Mouse (Mus musculus) hindbrain, embryonic 10.5 days (tissue): ENCODE measurements around the gene Cnot2. TPM values are rescaled to one million over a fixed set of nuclear protein-coding genes. Genes with fewer than 3 reads are reported as not detected.

Source experiments
- DNase-seq: peaks from one replicate; pipeline ENCODE4 v3.0.0-alpha.2; 2017; ENCODE audit warnings: low spot score
- H3K27ac ChIP-seq: fragments of 300-500 bp; sonication (generic); 2 replicates; pipeline ENCODE4 v1.5.1; 2016; ENCODE audit warnings: mild to moderate bottlenecking, moderate library complexity
- H3K27me3 ChIP-seq: fragments of 300-500 bp; sonication (generic); 2 replicates; pipeline ENCODE4 v1.6.1; 2016; ENCODE audit warnings: mild to moderate bottlenecking; ENCODE audit not compliant: poor library complexity, insufficient read depth, severe bottlenecking
- H3K36me3 ChIP-seq: fragments of 300-500 bp; sonication (generic); 2 replicates; pipeline ENCODE4 v1.6.1; 2016; ENCODE audit warnings: mild to moderate bottlenecking, moderate library complexity
- H3K4me1 ChIP-seq: fragments of 300-500 bp; sonication (generic); replicated peaks from 2 replicates; pipeline ENCODE4 v1.6.1; 2016; ENCODE audit warnings: mild to moderate bottlenecking
- H3K4me3 ChIP-seq: fragments of 300-500 bp; sonication (generic); 2 replicates; pipeline ENCODE4 v1.5.1; 2016; ENCODE audit warnings: mild to moderate bottlenecking, moderate library complexity
- H3K9me3 ChIP-seq: fragments of 300-500 bp; sonication (generic); 2 replicates; pipeline ENCODE4 v1.6.1; 2016; ENCODE audit warnings: mild to moderate bottlenecking, moderate library complexity
- WGBS: fragments of 180-500 bp; shearing (Covaris S2); methylation state at CpG from one replicate; pipeline ENCODE4 v1.1.7; 2016; 5-methylcytosine and 5-hydroxymethylcytosine counted together
- polyA plus RNA-seq: library from polyadenylated mRNA; unstranded; fragments of >200 nt; fragmentation: Nextera tagmentation; extraction: Ambion mirVana; gene quantifications from 2 replicates; pipeline ENCODE4 v1.2.1, GENCODE M21; 2016

Gene Cnot2
- polyA plus RNA-seq, 1 experiment from 2014 or later, result 107 TPM

GRCm38 (mm10) chr10:116547958-116548357 lies 33.4 kb downstream of the Cnot2 start:
- no peak overlapping the region for H3K27ac ChIP-seq

GRCm38 (mm10) chr10:116546177-116546576 lies 35.1 kb downstream of the Cnot2 start:
- H3K27me3 ChIP-seq, result no peaks in the 10 kb centered on the region
- no peak overlapping the region for H3K27ac ChIP-seq
- no peaks in the 10 kb centered on the region for H3K36me3 ChIP-seq
- H3K4me1 ChIP-seq, result no peaks in the 10 kb centered on the region; the same call in 1 of the 2 replicates
- no peak overlapping the region for H3K4me3 ChIP-seq
- WGBS, result 94% methylated on average over 3 of the region's 3 CpGs
- H3K9me3 ChIP-seq, result no peaks in the 10 kb centered on the region
- DNase-seq, result no peak

More at GRCm38 (mm10) chr10:116547958-116548357, 33.4 kb downstream of the Cnot2 start:
- 30% methylated on average over 4 of the region's 4 CpGs for WGBS
- H3K4me3 ChIP-seq, result no peak overlapping the region
- no peak for DNase-seq
- no peaks in the 10 kb centered on the region for H3K27me3 ChIP-seq
- no peaks in the 10 kb centered on the region; the same call in 1 of the 2 replicates for H3K4me1 ChIP-seq
- no peaks in the 10 kb centered on the region for H3K9me3 ChIP-seq
- no peaks in the 10 kb centered on the region for H3K36me3 ChIP-seq

- H3K9me3 ChIP-seq, result no peaks in the 10 kb centered on the region
- H3K36me3 ChIP-seq, result no peaks in the 10 kb centered on the region
- 94% methylated on average over 1 of the region's 1 CpGs for WGBS
- peaks cover 7% of the 10 kb centered on the region for H3K4me1 ChIP-seq
- no peaks in the 10 kb centered on the region for H3K27me3 ChIP-seq
- no peak overlapping the region for H3K27ac ChIP-seq
- H3K4me3 ChIP-seq, result no peak overlapping the region
- no peak for DNase-seq
Observed at GRCm38 (mm10) chr10:116543061-116543460, 38.2 kb downstream of the Cnot2 start.

GRCm38 (mm10) chr10:116540750-116541149 lies 40.6 kb downstream of the Cnot2 start:
- no peak overlapping the region for H3K27ac ChIP-seq
- no peaks in the 10 kb centered on the region for H3K9me3 ChIP-seq
- 73% methylated on average over 5 of the region's 5 CpGs for WGBS
- no peaks in the 10 kb centered on the region for H3K36me3 ChIP-seq
- H3K4me3 ChIP-seq, result no peak overlapping the region
- peaks cover 8% of the 10 kb centered on the region for H3K4me1 ChIP-seq
- no peaks in the 10 kb centered on the region for H3K27me3 ChIP-seq
- DNase-seq, result no peak

GRCm38 (mm10) chr10:116537495-116537894 lies 43.8 kb downstream of the Cnot2 start:
- no peaks in the 10 kb centered on the region for H3K9me3 ChIP-seq
- no peak for DNase-seq
- no peaks in the 10 kb centered on the region for H3K27me3 ChIP-seq
- peaks cover 33% of the 10 kb centered on the region for H3K4me1 ChIP-seq
- 95% methylated on average over 3 of the region's 3 CpGs for WGBS
- no peaks in the 10 kb centered on the region for H3K36me3 ChIP-seq
- no peak overlapping the region for H3K4me3 ChIP-seq
- H3K27ac ChIP-seq, result no peak overlapping the region

- WGBS, result 13% methylated on average over 3 of the region's 3 CpGs
- no peak overlapping the region for H3K27ac ChIP-seq
- no peaks in the 10 kb centered on the region for H3K9me3 ChIP-seq
Observed at GRCm38 (mm10) chr10:116534278-116534677, 47.0 kb downstream of the Cnot2 start.

GRCm38 (mm10) chr10:116532561-116532960 lies 48.8 kb downstream of the Cnot2 start:
- Histone ChIP-seq H3K36me3 (peaks cover 3% of the 10 kb centered on the region), H3K9me3 (no peaks in the 10 kb centered on the region), H3K4me1 (peaks cover 32% of the 10 kb centered on the region), H3K4me3 (no peak overlapping the region), H3K27ac (no peak overlapping the region), H3K27me3 (no peaks in the 10 kb centered on the region)
- no peak for DNase-seq
- 91% methylated on average over 3 of the region's 3 CpGs for WGBS

More at GRCm38 (mm10) chr10:116534278-116534677, 47.0 kb downstream of the Cnot2 start:
- no peaks in the 10 kb centered on the region for H3K27me3 ChIP-seq
- no peaks in the 10 kb centered on the region for H3K36me3 ChIP-seq
- DNase-seq, result no peak
- peaks cover 35% of the 10 kb centered on the region for H3K4me1 ChIP-seq
- no peak overlapping the region for H3K4me3 ChIP-seq

- WGBS, result 93% methylated on average over 3 of the region's 3 CpGs
- Histone ChIP-seq H3K27ac (no peak overlapping the region), H3K9me3 (no peaks in the 10 kb centered on the region), H3K27me3 (no peaks in the 10 kb centered on the region), H3K36me3 (peaks cover 6% of the 10 kb centered on the region), H3K4me3 (no peak overlapping the region), H3K4me1 (peaks cover 32% of the 10 kb centered on the region)
- no peak for DNase-seq
Observed at GRCm38 (mm10) chr10:116531063-116531462, 50.2 kb downstream of the Cnot2 start.

- H3K4me3 ChIP-seq, result no peak overlapping the region
- peaks cover 2% of the 10 kb centered on the region; the same call in 1 of the 2 replicates for H3K4me1 ChIP-seq
- H3K36me3 ChIP-seq, result no peaks in the 10 kb centered on the region
- H3K27me3 ChIP-seq, result no peaks in the 10 kb centered on the region
- H3K9me3 ChIP-seq, result no peaks in the 10 kb centered on the region
- H3K27ac ChIP-seq, result no peak overlapping the region
- WGBS, result 89% methylated on average over 1 of the region's 1 CpGs
- DNase-seq, result no peak
Observed at GRCm38 (mm10) chr10:116519588-116519987, 61.7 kb downstream of the Cnot2 start.

- H3K27me3 ChIP-seq, result no peaks in the 10 kb centered on the region
- no peak overlapping the region for H3K27ac ChIP-seq
- H3K36me3 ChIP-seq, result 0 out of 2 replicates have a peak, but pooled peaks cover 4% of the 10 kb centered on the region
- WGBS, result 92% methylated on average over 6 of the region's 6 CpGs
- H3K4me3 ChIP-seq, result no peak overlapping the region
- peaks cover 20% of the 10 kb centered on the region for H3K4me1 ChIP-seq
- H3K9me3 ChIP-seq, result no peaks in the 10 kb centered on the region
- no peak for DNase-seq
Observed at GRCm38 (mm10) chr10:116515590-116515989, 65.7 kb downstream of the Cnot2 start.

GRCm38 (mm10) chr10:116515158-116515557 lies 66.2 kb downstream of the Cnot2 start:
- H3K36me3 ChIP-seq, result 0 out of 2 replicates have a peak, but pooled peaks cover 4% of the 10 kb centered on the region
- peaks cover 20% of the 10 kb centered on the region for H3K4me1 ChIP-seq
- H3K27me3 ChIP-seq, result no peaks in the 10 kb centered on the region
- 95% methylated on average over 4 of the region's 4 CpGs for WGBS
- DNase-seq, result no peak
- no peaks in the 10 kb centered on the region for H3K9me3 ChIP-seq
- no peak overlapping the region for H3K27ac ChIP-seq
- H3K4me3 ChIP-seq, result no peak overlapping the region

GRCm38 (mm10) chr10:116513254-116513635 lies 68.1 kb downstream of the Cnot2 start:
- Histone ChIP-seq H3K27ac (no peak overlapping the region), H3K4me1 (peaks cover 23% of the 10 kb centered on the region), H3K9me3 (no peaks in the 10 kb centered on the region), H3K4me3 (no peak overlapping the region), H3K36me3 (0 out of 2 replicates have a peak, but pooled peaks cover 4% of the 10 kb centered on the region), H3K27me3 (no peaks in the 10 kb centered on the region)
- 46% methylated on average over 7 of the region's 7 CpGs for WGBS
- no peak for DNase-seq

- Histone ChIP-seq H3K4me1 (peaks cover 23% of the 10 kb centered on the region), H3K27ac (no peak overlapping the region), H3K9me3 (no peaks in the 10 kb centered on the region), H3K4me3 (no peak overlapping the region), H3K27me3 (no peaks in the 10 kb centered on the region), H3K36me3 (0 out of 2 replicates have a peak, but pooled peaks cover 4% of the 10 kb centered on the region)
- no peak for DNase-seq
- 82% methylated on average over 11 of the region's 11 CpGs for WGBS
Observed at GRCm38 (mm10) chr10:116512521-116513253, 68.6 kb downstream of the Cnot2 start.
